Mouse (Mus musculus) C2C12 (cell line): Measurements from ENCODE around the gene Ppp1r12b.

Experiments used
- CTCF ChIP-seq: IDR thresholded peaks from one replicate; pipeline ENCODE4 v1.5.1; 2011; ENCODE audit not compliant: control insufficient read depth, insufficient read depth, insufficient read length
- MAX ChIP-seq: IDR thresholded peaks from one replicate; pipeline ENCODE4 v1.6.1; 2011; ENCODE audit warnings: mild to moderate bottlenecking, control low read depth

DNA sequence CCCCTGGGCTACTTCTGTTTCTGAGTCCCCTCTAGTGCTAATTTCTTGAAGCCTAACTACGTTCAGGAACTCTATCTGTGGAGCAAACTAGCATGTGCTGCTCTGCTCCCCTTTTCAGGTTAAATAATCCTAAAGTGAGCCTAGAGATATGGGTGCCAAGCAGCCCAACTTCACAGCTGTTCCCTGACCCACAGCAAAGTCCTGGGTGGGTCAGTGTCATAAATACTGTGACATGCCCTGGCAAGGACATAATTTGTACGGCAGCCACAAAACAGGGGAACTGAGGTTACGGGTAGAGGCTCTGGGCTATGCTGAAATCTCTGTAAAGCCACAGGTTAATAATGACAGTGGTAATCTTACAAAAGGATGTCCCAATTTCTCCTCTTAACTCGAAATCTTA, 40.3 kb downstream of the Ppp1r12b start:
- no peak for TF ChIP-seq CTCF
- TF ChIP-seq MAX = no peak
